9 mouse cellular contexts compared by ENCODE assay signal in genomic region chr13:37967565-37967964, GRCm38 (mm10). TPM values are rescaled to one million over a fixed set of nuclear protein-coding genes. Genes with fewer than 3 reads are reported as not detected.
DNase-seq lines count a peak whose midpoint lies in the region; ATAC-seq and TF ChIP-seq lines count a peak whose summit lies in the region.
"Had no signal": no experiment of that assay in that cellular context is flagged by ENCODE, and none has a peak within 500 bp of the region (broad histone marks: within the 10 kb centered on the region; RNA-seq: fewer than 3 reads in every experiment).

No protein-coding gene starts in this region.

- H3K9ac ChIP-seq in lung, embryonic 14.5 days = no peak overlapping the region
- H3K9ac ChIP-seq in hindbrain, embryonic 14.5 days = peak overlapping the region; percentile 16; the same call in 1 of the 2 replicates
- H3K9ac ChIP-seq in midbrain, embryonic 13.5 days (replicated peaks) = no peak overlapping the region

- peak overlapping the region; percentile 58 for H3K27ac ChIP-seq in lung, embryonic 14.5 days (ENCODE audit: low read depth)
- 0 out of 2 replicates have a peak overlapping the region, but pooled peaks have one; percentile 22 for H3K27ac ChIP-seq in hindbrain, embryonic 14.5 days
- peak overlapping the region; percentile 39; the same call in 1 of the 2 replicates for H3K27ac ChIP-seq in midbrain, embryonic 13.5 days
- no peak overlapping the region for H3K27ac ChIP-seq in gastrocnemius, adult 2 months

- intact Hi-C loops in gastrocnemius, adult 2 months (cut with DNase I) = no loop called here

- no peak for ATAC-seq in lung, embryonic 14.5 days (ENCODE audit: insufficient read depth)
- ATAC-seq in hindbrain, embryonic 14.5 days (ENCODE audit: low FRiP score) = no peak
- ATAC-seq in midbrain, embryonic 13.5 days = no peak

- H3K27me3 ChIP-seq in lung, embryonic 14.5 days (ENCODE audit: insufficient read depth, low read length) = no peaks in the 10 kb centered on the region
- H3K27me3 ChIP-seq in hindbrain, embryonic 14.5 days (ENCODE audit: control insufficient read depth, insufficient read depth, low read length) = no peaks in the 10 kb centered on the region
- peaks cover 11% of the 10 kb centered on the region; the same call in 1 of the 2 replicates for H3K27me3 ChIP-seq in midbrain, embryonic 13.5 days

- no peaks in the 10 kb centered on the region for H3K9me3 ChIP-seq in lung, embryonic 14.5 days (ENCODE audit: low read depth, low read length)
- no peaks in the 10 kb centered on the region for H3K9me3 ChIP-seq in hindbrain, embryonic 14.5 days (ENCODE audit: control insufficient read depth, low read length)
- H3K9me3 ChIP-seq in midbrain, embryonic 13.5 days = no peaks in the 10 kb centered on the region

- no peak overlapping the region for H3K4me3 ChIP-seq in lung, embryonic 14.5 days (ENCODE audit: low read depth, low read length)
- no peak overlapping the region for H3K4me3 ChIP-seq in hindbrain, embryonic 14.5 days (replicated peaks; ENCODE audit: low read length)
- no peak overlapping the region for H3K4me3 ChIP-seq in midbrain, embryonic 13.5 days (replicated peaks)
- H3K4me3 ChIP-seq in gastrocnemius, adult 2 months = no peak overlapping the region

- H3K4me1 ChIP-seq in lung, embryonic 14.5 days (ENCODE audit: insufficient read depth) = peaks cover 14% of the 10 kb centered on the region
- 0 out of 2 replicates have a peak, but pooled peaks cover 9% of the 10 kb centered on the region for H3K4me1 ChIP-seq in hindbrain, embryonic 14.5 days (replicated peaks; ENCODE audit: control insufficient read depth, insufficient read depth, low read length)
- H3K4me1 ChIP-seq in midbrain, embryonic 13.5 days (replicated peaks) = peaks cover 36% of the 10 kb centered on the region

- H3K36me3 ChIP-seq in lung, embryonic 14.5 days (ENCODE audit: insufficient read depth) = no peaks in the 10 kb centered on the region
- no peaks in the 10 kb centered on the region for H3K36me3 ChIP-seq in hindbrain, embryonic 14.5 days (replicated peaks; ENCODE audit: control insufficient read depth, insufficient read depth)
- H3K36me3 ChIP-seq in midbrain, embryonic 13.5 days = no peaks in the 10 kb centered on the region

- DNase-seq in embryo, embryonic 10.5 days (ENCODE audit: low spot score) = peak; percentile 32
- DNase-seq in embryo, embryonic 10 days (ENCODE audit: low spot score) = no peak
- DNase-seq in lung, embryonic 14.5 days = peak; percentile 57
- DNase-seq in lung, postnatal 14 days = no peak
- DNase-seq in hindbrain, embryonic 14.5 days (ENCODE audit: low spot score) = no peak
- no peak for DNase-seq in gastrocnemius, adult 2 months
- no peak for DNase-seq in right cerebral cortex, postnatal 10 days (ENCODE audit: low spot score in 2 of 2)
- DNase-seq: cerebellum, postnatal 10 days had no signal

- TF ChIP-seq CTCF in lung, embryonic 14.5 days (IDR thresholded peaks at IDR 0.05; ENCODE audit: low read depth) = no peak
- no peak for TF ChIP-seq CTCF in gastrocnemius, adult 2 months (IDR thresholded peaks at IDR 0.05)

- peak overlapping the region; percentile 43 for H3K4me2 ChIP-seq in lung, embryonic 14.5 days
- peak overlapping the region; percentile 23 for H3K4me2 ChIP-seq in hindbrain, embryonic 14.5 days (replicated peaks)
- no peak overlapping the region; the same call in 1 of the 2 replicates for H3K4me2 ChIP-seq in midbrain, embryonic 13.5 days (replicated peaks)

- 22% methylated on average over 10 of the region's 10 CpGs for WGBS in lung, embryonic 14.5 days
- WGBS in hindbrain, embryonic 14.5 days = 60% methylated on average over 10 of the region's 10 CpGs
- 58% methylated on average over 10 of the region's 10 CpGs for WGBS in midbrain, embryonic 13.5 days

RNA-seq across cellular contexts. Expression of gene Ssr1, which starts 26.5 kb away (rescaled TPM):
- 158 and 182 TPM in 2 replicates for polyA plus RNA-seq in lung, embryonic 14.5 days (2014; fragmentation: Nextera tagmentation; extraction: Ambion mirVana)
- polyA plus RNA-seq in hindbrain, embryonic 14.5 days (2014; fragmentation: Nextera tagmentation; extraction: Ambion mirVana) = 67.8 and 74.8 TPM in 2 replicates
- 60.4 and 80.5 TPM in 2 replicates for polyA plus RNA-seq in midbrain, embryonic 13.5 days (2015; fragmentation: Nextera tagmentation; extraction: Ambion mirVana)
- total RNA-seq in gastrocnemius, adult 2 months (2021) = 10 to 100 TPM; 66.3 to 72.4 TPM

Comparison
In these comparisons a context has a peak if more than half of its experiments do, and no peak if none do; other contexts are left out.
1. DNase-seq: peak in embryo, embryonic 10.5 days (single experiment) and lung, embryonic 14.5 days (single experiment); none in embryo, embryonic 10 days (single experiment), lung, postnatal 14 days (single experiment), hindbrain, embryonic 14.5 days (single experiment), gastrocnemius, adult 2 months (single experiment) and right cerebral cortex, postnatal 10 days (0 of 2).